8 mouse cellular contexts compared by ENCODE assay signal in the genomic region with DNA sequence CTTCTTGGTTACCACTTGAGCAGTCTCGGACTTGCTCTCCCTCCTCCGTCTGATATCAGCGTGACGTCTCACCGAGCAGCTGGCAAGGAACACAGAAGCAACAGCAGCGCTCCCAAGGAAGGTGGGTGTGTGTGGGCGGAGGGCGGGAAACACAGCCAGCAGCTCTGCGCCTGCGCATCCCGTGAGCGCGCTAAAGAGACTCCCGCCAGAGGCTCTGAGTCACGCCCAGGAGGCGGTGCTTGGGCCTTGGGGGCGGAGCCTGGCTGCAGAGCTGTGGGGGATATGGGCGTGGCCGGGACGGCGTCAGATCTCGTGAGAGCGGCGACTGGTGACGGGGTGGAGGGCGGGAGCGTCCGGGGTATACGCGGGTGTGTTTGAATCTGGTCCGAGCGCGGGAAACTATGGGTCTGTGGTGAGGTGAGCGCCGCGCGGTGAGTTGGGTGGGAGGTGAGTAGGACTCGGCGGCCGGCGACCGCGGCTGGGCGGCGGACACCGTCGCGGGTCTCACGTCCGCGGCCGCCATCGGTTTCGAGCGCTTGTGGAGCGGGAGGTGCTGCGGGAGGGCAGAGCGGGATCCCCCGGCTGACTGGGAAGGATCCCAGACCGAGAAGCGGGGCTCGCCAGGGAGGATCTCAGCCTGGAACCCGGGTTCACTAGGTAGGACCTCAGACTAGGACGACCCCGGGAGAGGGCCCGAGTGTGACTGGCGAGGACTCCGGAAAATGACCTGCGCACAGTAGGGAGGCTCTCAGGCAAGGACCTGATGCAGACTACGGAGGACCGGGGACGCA. TPM values are rescaled to one million over a fixed set of nuclear protein-coding genes. Genes with fewer than 3 reads are reported as not detected.
DNase-seq lines count a peak whose midpoint lies in the region; ATAC-seq and TF ChIP-seq lines count a peak whose summit lies in the region.

Ncapg2 (plus strand) TSS at position 358 of the 791 bp plus-strand sequence.

- H3K4me3 ChIP-seq in forebrain, embryonic 10.5 days: peak within 1 kb of the TSS; percentile 84
- peak within 1 kb of the TSS; percentile 95 for H3K4me3 ChIP-seq in heart, embryonic 15.5 days
- peak within 1 kb of the TSS; percentile 94 to 95 for H3K4me3 ChIP-seq in liver, embryonic 14.5 days (ENCODE audit: insufficient read depth in 1 of 2, low read depth in 2 of 2, low read length in 2 of 2)
- H3K4me3 ChIP-seq in neural tube, embryonic 11.5 days (ENCODE audit: low read depth, low read length): peak within 1 kb of the TSS; percentile 76
- H3K4me3 ChIP-seq in stomach, postnatal 0 days (ENCODE audit: low read depth, low read length): peak within 1 kb of the TSS; percentile 83

- H3K36me3 ChIP-seq in forebrain, embryonic 10.5 days (replicated peaks): peaks cover 73% of the 10 kb centered on the region
- H3K36me3 ChIP-seq in heart, embryonic 15.5 days: peaks cover 12% of the 10 kb centered on the region; the same call in 1 of the 2 replicates
- peaks cover 32% of the 10 kb centered on the region for H3K36me3 ChIP-seq in liver, embryonic 14.5 days (replicated peaks; ENCODE audit: control insufficient read depth, insufficient read depth, low read depth)
- peaks cover 4% of the 10 kb centered on the region for H3K36me3 ChIP-seq in neural tube, embryonic 11.5 days (ENCODE audit: control insufficient read depth, insufficient read depth, low read length)
- H3K36me3 ChIP-seq in stomach, postnatal 0 days (ENCODE audit: control insufficient read depth, insufficient read depth, low read length): 0 out of 2 replicates have a peak, but pooled peaks cover 2% of the 10 kb centered on the region

- peak; percentile 97 to 99 for DNase-seq in CD8-positive naive resting alpha-beta T cell, adult 2 months (ENCODE audit: low read depth in 2 of 2, low spot score in 2 of 2)
- DNase-seq in c-Kit-positive CD71-negative TER-119-negative erythroid progenitor cells, embryonic 14.5 days (ENCODE audit: low read depth): peak; percentile 97
- DNase-seq in forebrain, embryonic 10.5 days (ENCODE audit: extremely low spot score, low spot score): peak; percentile 99
- DNase-seq in kidney, postnatal 25 days: peak; percentile 99
- DNase-seq in liver, embryonic 14.5 days (ENCODE audit: low read depth in 3 of 3, low spot score in 3 of 3): peak; percentile 95 to 97 (median 97)
- DNase-seq in neural tube, embryonic 11.5 days (ENCODE audit: low spot score): peak; percentile 100
- peak; percentile 100 for DNase-seq in stomach, postnatal 0 days (ENCODE audit: low spot score)

- under 1% methylated on average over 72 of the region's 72 CpGs for WGBS in forebrain, embryonic 10.5 days
- under 1% methylated on average over 71 of the region's 72 CpGs for whole genome bisulfite sequencing in heart, embryonic 15.5 days
- WGBS in liver, embryonic 14.5 days (ENCODE audit: insufficient replicate concordance): under 1% methylated on average over 72 of the region's 72 CpGs
- WGBS in neural tube, embryonic 11.5 days: under 1% methylated on average over 71 of the region's 72 CpGs
- under 1% methylated on average over 71 of the region's 72 CpGs for WGBS in stomach, postnatal 0 days

- H3K27me3 ChIP-seq in forebrain, embryonic 10.5 days (ENCODE audit: poor library complexity, severe bottlenecking): no peaks in the 10 kb centered on the region
- H3K27me3 ChIP-seq in heart, embryonic 15.5 days: no peaks in the 10 kb centered on the region
- no peaks in the 10 kb centered on the region for H3K27me3 ChIP-seq in liver, embryonic 14.5 days (ENCODE audit: control insufficient read depth, insufficient read depth, low read length)
- H3K27me3 ChIP-seq in neural tube, embryonic 11.5 days (ENCODE audit: control insufficient read depth, insufficient read depth, low read length): no peaks in the 10 kb centered on the region
- H3K27me3 ChIP-seq in stomach, postnatal 0 days (ENCODE audit: control insufficient read depth, insufficient read depth, low read length): no peaks in the 10 kb centered on the region

- H3K9ac ChIP-seq in heart, embryonic 15.5 days: peak within 1 kb of the TSS; percentile 84
- peak within 1 kb of the TSS; percentile 93 for H3K9ac ChIP-seq in liver, embryonic 14.5 days (replicated peaks)
- peak within 1 kb of the TSS; percentile 74 for H3K9ac ChIP-seq in neural tube, embryonic 11.5 days (ENCODE audit: low read length)
- peak within 1 kb of the TSS; percentile 85 for H3K9ac ChIP-seq in stomach, postnatal 0 days (ENCODE audit: low read length)

- peaks cover 41% of the 10 kb centered on the region for H3K9me3 ChIP-seq in forebrain, embryonic 10.5 days
- H3K9me3 ChIP-seq in heart, embryonic 15.5 days (replicated peaks): no peaks in the 10 kb centered on the region
- no peaks in the 10 kb centered on the region for H3K9me3 ChIP-seq in liver, embryonic 14.5 days (ENCODE audit: control insufficient read depth, low read length)
- H3K9me3 ChIP-seq in neural tube, embryonic 11.5 days (ENCODE audit: control insufficient read depth, low read length): peaks cover 5% of the 10 kb centered on the region
- peaks cover 4% of the 10 kb centered on the region for H3K9me3 ChIP-seq in stomach, postnatal 0 days (ENCODE audit: control insufficient read depth, low read length)

- peak within 1 kb of the TSS; percentile 95 for H3K27ac ChIP-seq in forebrain, embryonic 10.5 days
- H3K27ac ChIP-seq in heart, embryonic 15.5 days: peak within 1 kb of the TSS; percentile 68
- H3K27ac ChIP-seq in liver, embryonic 14.5 days: peak within 1 kb of the TSS; percentile 54
- H3K27ac ChIP-seq in neural tube, embryonic 11.5 days (ENCODE audit: low read depth, low read length): no peak within 1 kb of the TSS
- H3K27ac ChIP-seq in stomach, postnatal 0 days (replicated peaks): peak within 1 kb of the TSS; percentile 30; the same call in 1 of the 2 replicates

- peak within 1 kb of the TSS; percentile 94 for H3K4me2 ChIP-seq in heart, embryonic 15.5 days
- peak within 1 kb of the TSS; percentile 56 for H3K4me2 ChIP-seq in liver, embryonic 14.5 days (ENCODE audit: low read depth)
- H3K4me2 ChIP-seq in neural tube, embryonic 11.5 days (ENCODE audit: low read depth): peak within 1 kb of the TSS; percentile 85
- peak within 1 kb of the TSS; percentile 95 for H3K4me2 ChIP-seq in stomach, postnatal 0 days (replicated peaks; ENCODE audit: low read depth)

- ATAC-seq in heart, embryonic 15.5 days (replicated peaks; ENCODE audit: insufficient number of reproducible peaks, insufficient read depth, low FRiP score, low read depth): peak; percentile 99
- ATAC-seq in liver, embryonic 14.5 days (ENCODE audit: insufficient read depth): peak; percentile 97
- ATAC-seq in neural tube, embryonic 11.5 days (ENCODE audit: insufficient read depth, low FRiP score, low TSS enrichment): peak; percentile 98
- peak; percentile 99 for ATAC-seq in stomach, postnatal 0 days (ENCODE audit: low FRiP score, low TSS enrichment)

- no peak for TF ChIP-seq CTCF in liver, embryonic 14.5 days (IDR thresholded peaks at IDR 0.05; ENCODE audit: low read depth)
- TF ChIP-seq CTCF in stomach, postnatal 0 days (IDR thresholded peaks at IDR 0.05; ENCODE audit: low read depth): no peak; the same call in 1 of the 2 replicates

- H3K4me1 ChIP-seq in forebrain, embryonic 10.5 days: peaks cover 26% of the 10 kb centered on the region
- peaks cover 15% of the 10 kb centered on the region for H3K4me1 ChIP-seq in heart, embryonic 15.5 days (replicated peaks)
- H3K4me1 ChIP-seq in liver, embryonic 14.5 days (replicated peaks; ENCODE audit: control insufficient read depth in 2 of 2, insufficient read depth in 2 of 2, low read length in 1 of 2): peaks cover 8 to 24% of the 10 kb centered on the region in 2 experiments
- peaks cover 4% of the 10 kb centered on the region for H3K4me1 ChIP-seq in neural tube, embryonic 11.5 days (ENCODE audit: control insufficient read depth, insufficient read depth, low read length)
- no peaks in the 10 kb centered on the region for H3K4me1 ChIP-seq in stomach, postnatal 0 days (replicated peaks; ENCODE audit: control insufficient read depth, insufficient read depth)

- peak; percentile 53; the same call in 1 of the 2 replicates for TF ChIP-seq EP300 in liver, embryonic 14.5 days (IDR thresholded peaks at IDR 0.05; ENCODE audit: low read depth)
- no peak for TF ChIP-seq EP300 in stomach, postnatal 0 days (optimal IDR thresholded peaks at IDR 0.05)

RNA-seq across cellular contexts. Expression of gene Ncapg2, which starts in this region (rescaled TPM):
- polyA plus RNA-seq in forebrain, embryonic 10.5 days (2016; fragmentation: Nextera tagmentation; extraction: Ambion mirVana): 63.9 and 65.9 TPM in 2 replicates
- polyA plus RNA-seq in heart, embryonic 15.5 days (2015; fragmentation: Nextera tagmentation; extraction: Ambion mirVana): 20.0 and 25.8 TPM in 2 replicates
- polyA plus RNA-seq in liver, embryonic 14.5 days (2012; rRNA removed): 15.9 and 25.4 TPM in 2 replicates
- 55.8 TPM in 2 replicates for polyA plus RNA-seq in liver, embryonic 14.5 days (2014; fragmentation: Nextera tagmentation; extraction: Ambion mirVana)
- polyA plus RNA-seq in neural tube, embryonic 11.5 days (2014; fragmentation: Nextera tagmentation; extraction: Ambion mirVana): 38.0 and 41.3 TPM in 2 replicates
- polyA plus RNA-seq in stomach, postnatal 0 days (2015; fragmentation: Nextera tagmentation; extraction: Ambion mirVana): 7.7 and 7.8 TPM in 2 replicates
